Mouse (Mus musculus): ENCODE results near the gene Banp.

DNA sequence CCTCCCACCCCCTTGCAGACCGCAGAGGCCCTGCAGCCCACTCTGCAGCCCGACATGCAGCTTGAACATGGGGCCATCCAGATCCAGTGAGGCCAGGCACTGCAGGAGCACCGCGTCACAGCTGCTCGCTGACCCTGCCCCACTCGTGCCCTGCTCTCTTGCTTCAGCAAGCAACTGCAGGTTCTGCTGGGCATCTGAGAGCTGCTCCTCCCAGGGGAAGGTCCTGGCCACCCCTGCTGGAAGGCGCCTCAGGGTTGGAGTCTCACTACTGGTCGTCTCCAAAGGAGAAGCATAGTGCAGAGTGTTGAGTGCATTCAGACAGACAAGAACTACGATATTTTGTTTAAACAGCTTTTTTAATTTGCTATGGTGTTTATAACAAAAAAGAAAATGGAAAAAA lies 76.0 kb downstream of the Banp start:
- TF ChIP-seq HCFC1 (IDR thresholded peaks at IDR 0.05; ENCODE audit: borderline replicate concordance, insufficient read depth, low read length) = no peak
- TF ChIP-seq CHD2 (IDR thresholded peaks at IDR 0.05; ENCODE audit: low read depth, low read length) = no peak
- TF ChIP-seq ZNF384 (IDR thresholded peaks at IDR 0.05; ENCODE audit: low read depth, low read length) = no peak
